Mouse (Mus musculus): ENCODE data around the gene Snai1. TPM values are rescaled to one million over a fixed set of nuclear protein-coding genes. Genes with fewer than 3 reads are reported as not detected.

Gene Snai1
- polyA plus RNA-seq, 1 experiment = 1.9 TPM

DNA sequence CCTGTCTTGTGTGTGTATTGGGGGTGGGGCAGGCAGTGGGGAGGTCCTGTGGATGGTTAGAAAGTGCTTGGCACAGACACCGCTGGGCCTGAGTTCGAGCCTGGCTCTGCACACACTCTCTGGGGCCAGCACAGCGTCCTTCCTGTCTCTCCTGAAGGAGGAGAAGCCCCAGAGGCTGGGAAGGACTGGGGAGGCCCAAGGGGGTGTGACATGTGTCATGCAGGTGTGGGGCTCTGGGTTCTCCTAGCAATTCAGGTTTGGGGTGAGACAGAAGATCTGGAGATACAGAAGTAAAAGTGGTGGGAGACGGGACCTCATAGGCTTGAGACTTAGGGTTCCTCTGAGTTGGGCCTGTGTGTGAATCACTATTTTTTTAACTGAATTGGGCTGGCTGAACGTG, 25.0 kb downstream of the Snai1 start:
- H3K4me1 ChIP-seq (ENCODE audit: control insufficient read depth, insufficient read depth, low read length) = no peaks in the 10 kb centered on the region
- no peak for TF ChIP-seq CTCF (IDR thresholded peaks at IDR 0.05; ENCODE audit: control insufficient read depth, insufficient read depth, low read length)
- TF ChIP-seq POLR2A (IDR thresholded peaks at IDR 0.05; ENCODE audit: borderline replicate concordance, control insufficient read depth, low read depth, low read length) = no peak
- no peak overlapping the region for H3K27ac ChIP-seq (ENCODE audit: control insufficient read depth, insufficient read depth, low read depth, low read length, poor library complexity)
- H3K4me3 ChIP-seq (replicated peaks; ENCODE audit: control insufficient read depth, low read depth, low read length) = no peak overlapping the region
- 80% methylated on average over 5 of the region's 5 CpGs for WGBS

DNA sequence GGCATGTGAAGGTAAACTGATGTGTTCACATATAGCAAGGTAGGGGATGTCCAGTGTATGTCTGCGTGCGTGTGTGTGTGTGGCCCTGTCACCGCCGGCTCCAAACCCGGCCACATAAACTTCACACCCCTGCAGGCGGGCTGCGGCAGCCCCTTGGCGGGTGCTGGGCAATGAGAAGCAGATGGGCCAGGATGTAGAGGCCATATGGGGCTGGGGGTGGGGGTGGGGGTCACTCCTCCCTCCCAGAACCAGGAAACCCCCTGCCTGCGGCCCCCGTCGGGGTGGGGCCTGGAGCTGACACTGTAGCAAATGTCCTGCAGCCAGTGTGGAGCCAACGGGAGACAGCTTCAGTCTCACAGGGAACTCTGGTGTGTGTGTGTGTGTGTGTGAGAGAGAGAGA, 25.7 kb downstream of the Snai1 start:
- WGBS = 79% methylated on average over 12 of the region's 12 CpGs
- Histone ChIP-seq H3K4me1 (ENCODE audit: control insufficient read depth, insufficient read depth, low read length) (no peaks in the 10 kb centered on the region), H3K4me3 (replicated peaks; ENCODE audit: control insufficient read depth, low read depth, low read length) (no peak overlapping the region), H3K27ac (ENCODE audit: control insufficient read depth, insufficient read depth, low read depth, low read length, poor library complexity) (no peak overlapping the region)
- TF ChIP-seq CTCF (IDR thresholded peaks at IDR 0.05; ENCODE audit: control insufficient read depth, insufficient read depth, low read length) (no peak), POLR2A (IDR thresholded peaks at IDR 0.05; ENCODE audit: borderline replicate concordance, control insufficient read depth, low read depth, low read length) (no peak)

DNA sequence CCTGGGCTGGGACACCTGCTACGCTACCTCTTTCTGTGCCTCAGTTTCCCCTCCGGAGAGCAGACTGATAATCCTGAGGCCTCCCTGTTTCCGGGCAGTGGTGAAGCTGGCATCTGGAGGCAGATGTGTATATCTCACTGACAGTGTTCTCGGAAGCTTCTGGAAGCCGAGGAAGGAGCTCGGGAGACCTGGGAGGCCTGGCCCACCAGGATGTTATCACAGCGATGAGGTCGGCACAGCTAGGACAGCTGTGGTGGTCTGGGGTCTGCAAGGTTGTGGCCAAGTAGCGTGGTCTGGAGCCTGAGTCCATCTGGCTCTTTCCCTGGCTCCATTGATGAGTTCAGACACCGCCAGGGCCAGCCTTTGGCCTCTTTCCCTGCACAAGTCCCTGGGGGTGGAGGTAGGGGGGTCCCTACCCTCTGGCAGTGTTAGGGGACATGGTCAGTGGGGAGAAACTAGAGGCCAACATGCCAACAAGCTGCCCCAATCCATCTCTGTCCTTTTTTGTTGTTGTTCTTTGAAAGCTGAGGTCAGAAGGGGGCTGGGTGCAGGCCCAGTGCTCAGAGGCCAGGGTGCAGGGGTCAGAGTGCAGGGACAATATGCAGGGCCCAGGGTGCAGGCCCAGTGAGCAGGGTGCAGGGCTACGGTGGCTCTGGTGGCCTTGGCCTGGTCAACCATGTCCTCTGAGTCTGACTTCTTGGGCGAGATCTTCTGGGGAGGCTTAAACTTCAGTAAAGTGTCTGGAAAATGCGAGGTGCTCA, 26.7 kb downstream of the Snai1 start:
- 85% methylated on average over 13 of the region's 13 CpGs for WGBS
- Histone ChIP-seq H3K4me3 (replicated peaks; ENCODE audit: control insufficient read depth, low read depth, low read length) (no peak overlapping the region), H3K27ac (ENCODE audit: control insufficient read depth, insufficient read depth, low read depth, low read length, poor library complexity) (no peak overlapping the region), H3K4me1 (ENCODE audit: control insufficient read depth, insufficient read depth, low read length) (no peaks in the 10 kb centered on the region)
- no peak for TF ChIP-seq CTCF (IDR thresholded peaks at IDR 0.05; ENCODE audit: control insufficient read depth, insufficient read depth, low read length)
- TF ChIP-seq POLR2A (IDR thresholded peaks at IDR 0.05; ENCODE audit: borderline replicate concordance, control insufficient read depth, low read depth, low read length) = no peak

DNA sequence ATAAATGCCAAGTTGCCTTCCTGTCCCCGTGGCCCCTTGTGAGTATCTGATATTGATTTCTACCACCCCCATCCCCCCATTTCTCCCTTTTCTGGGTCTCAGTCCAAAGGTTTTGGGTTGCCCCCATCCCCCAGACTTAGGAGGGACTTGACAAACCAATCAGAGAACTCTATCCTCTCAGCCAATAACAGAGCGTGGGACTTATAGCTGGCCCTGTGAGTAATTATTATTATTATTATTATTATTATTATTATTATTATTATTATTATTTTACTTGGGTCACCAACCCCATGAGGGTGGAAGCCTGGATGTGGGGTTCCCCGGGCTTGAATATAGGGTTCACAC, 27.3 kb downstream of the Snai1 start:
- 66% methylated on average over 3 of the region's 3 CpGs for WGBS
- H3K4me1 ChIP-seq (ENCODE audit: control insufficient read depth, insufficient read depth, low read length) = no peaks in the 10 kb centered on the region
- no peak overlapping the region for H3K27ac ChIP-seq (ENCODE audit: control insufficient read depth, insufficient read depth, low read depth, low read length, poor library complexity)
- TF ChIP-seq POLR2A (IDR thresholded peaks at IDR 0.05; ENCODE audit: borderline replicate concordance, control insufficient read depth, low read depth, low read length) = no peak
- TF ChIP-seq CTCF (IDR thresholded peaks at IDR 0.05; ENCODE audit: control insufficient read depth, insufficient read depth, low read length) = no peak
- no peak overlapping the region for H3K4me3 ChIP-seq (replicated peaks; ENCODE audit: control insufficient read depth, low read depth, low read length)

DNA sequence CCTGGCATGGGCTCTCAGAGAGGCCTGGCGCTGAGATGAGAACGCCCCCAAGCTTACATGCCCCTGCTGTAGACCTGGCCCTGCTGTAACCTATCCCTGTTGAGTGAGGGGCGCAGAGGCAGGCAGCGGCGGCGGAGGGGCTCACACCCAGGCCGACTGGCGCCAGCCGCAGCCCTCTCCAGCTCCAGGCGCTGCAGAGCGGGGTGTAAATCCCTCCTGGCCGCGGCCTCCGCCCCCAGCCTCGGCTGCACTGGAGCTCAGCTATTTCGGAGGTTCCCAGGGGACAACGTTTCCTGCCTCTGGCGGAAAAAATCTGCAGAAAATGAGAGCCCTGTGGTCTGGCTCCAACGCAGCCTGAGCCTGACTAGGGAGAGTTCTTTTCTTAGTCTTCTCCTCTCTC, 27.7 kb downstream of the Snai1 start:
- TF ChIP-seq CTCF (IDR thresholded peaks at IDR 0.05; ENCODE audit: control insufficient read depth, insufficient read depth, low read length) = no peak
- TF ChIP-seq POLR2A (IDR thresholded peaks at IDR 0.05; ENCODE audit: borderline replicate concordance, control insufficient read depth, low read depth, low read length) = no peak
- WGBS = 61% methylated on average over 19 of the region's 19 CpGs
- H3K4me1 ChIP-seq (ENCODE audit: control insufficient read depth, insufficient read depth, low read length) = no peaks in the 10 kb centered on the region
- H3K27ac ChIP-seq (ENCODE audit: control insufficient read depth, insufficient read depth, low read depth, low read length, poor library complexity) = no peak overlapping the region
- no peak overlapping the region for H3K4me3 ChIP-seq (replicated peaks; ENCODE audit: control insufficient read depth, low read depth, low read length)

DNA sequence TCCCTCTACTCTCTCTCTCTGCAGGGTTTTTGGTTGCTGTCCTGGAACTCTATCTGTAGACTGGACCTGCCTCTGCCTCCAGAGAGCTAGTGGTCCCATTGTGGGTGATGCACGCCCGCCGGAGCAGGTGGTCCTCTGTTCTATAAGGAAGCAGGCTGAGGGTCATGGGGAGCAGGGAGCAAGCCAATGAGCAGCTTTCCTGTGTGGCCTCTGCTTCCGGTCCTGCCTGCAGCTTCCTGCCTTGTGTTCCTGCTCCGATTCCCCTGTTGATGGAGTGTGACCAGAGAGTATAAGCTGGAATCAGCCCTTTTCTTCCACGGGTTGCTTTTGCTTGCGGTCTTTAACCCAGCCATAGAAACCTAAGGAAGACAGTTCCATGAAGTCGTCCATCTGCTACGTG, 30.1 kb downstream of the Snai1 start:
- WGBS = 63% methylated on average over 9 of the region's 9 CpGs
- TF ChIP-seq POLR2A (IDR thresholded peaks at IDR 0.05; ENCODE audit: borderline replicate concordance, control insufficient read depth, low read depth, low read length) = no peak
- no peak for TF ChIP-seq CTCF (IDR thresholded peaks at IDR 0.05; ENCODE audit: control insufficient read depth, insufficient read depth, low read length)
- H3K4me3 ChIP-seq (replicated peaks; ENCODE audit: control insufficient read depth, low read depth, low read length) = no peak overlapping the region
- H3K4me1 ChIP-seq (ENCODE audit: control insufficient read depth, insufficient read depth, low read length) = no peaks in the 10 kb centered on the region
- H3K27ac ChIP-seq (ENCODE audit: control insufficient read depth, insufficient read depth, low read depth, low read length, poor library complexity) = no peak overlapping the region

DNA sequence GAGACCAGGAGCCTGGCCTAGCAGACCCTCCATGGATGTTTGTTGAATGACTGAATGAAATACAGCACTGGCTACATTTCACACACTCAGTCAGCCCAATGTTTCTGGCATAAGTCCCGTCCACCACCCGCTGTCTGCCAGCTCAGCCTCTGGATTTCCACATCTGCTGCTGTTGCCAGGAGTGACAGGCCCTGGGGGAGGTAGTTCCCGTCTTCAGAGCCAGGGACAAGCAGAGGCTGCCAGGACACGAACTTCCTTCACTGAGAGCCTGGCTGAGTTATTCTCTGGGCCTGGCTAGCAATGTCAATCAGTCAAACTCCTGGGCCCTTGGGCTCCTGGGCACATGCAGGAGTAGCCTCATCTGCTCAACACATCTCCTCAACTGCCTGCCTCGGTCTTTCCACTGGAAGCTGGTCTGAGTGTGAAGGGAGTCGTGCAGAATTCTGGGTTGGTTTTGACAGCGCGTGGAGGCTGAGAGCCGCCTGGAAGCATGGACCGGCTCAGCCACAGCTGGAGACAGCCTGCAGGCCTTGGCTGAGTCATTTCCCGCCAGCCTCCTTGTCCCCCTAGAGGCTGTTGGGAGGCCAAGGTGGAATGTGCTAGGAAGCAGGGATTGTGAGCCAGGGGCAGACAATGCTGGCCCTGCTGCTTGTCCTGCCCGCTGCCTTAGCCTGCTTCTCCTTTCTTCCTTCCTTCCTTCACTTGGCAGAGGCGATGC, 32.1 kb downstream of the Snai1 start:
- TF ChIP-seq POLR2A (IDR thresholded peaks at IDR 0.05; ENCODE audit: borderline replicate concordance, control insufficient read depth, low read depth, low read length) (no peak), CTCF (IDR thresholded peaks at IDR 0.05; ENCODE audit: control insufficient read depth, insufficient read depth, low read length) (no peak)
- 50% methylated on average over 13 of the region's 13 CpGs for WGBS
- no peaks in the 10 kb centered on the region for H3K4me1 ChIP-seq (ENCODE audit: control insufficient read depth, insufficient read depth, low read length)
- no peak overlapping the region for H3K4me3 ChIP-seq (replicated peaks; ENCODE audit: control insufficient read depth, low read depth, low read length)
- H3K27ac ChIP-seq (ENCODE audit: control insufficient read depth, insufficient read depth, low read depth, low read length, poor library complexity) = peak overlapping the region; percentile 16; the same call in 1 of the 2 replicates

DNA sequence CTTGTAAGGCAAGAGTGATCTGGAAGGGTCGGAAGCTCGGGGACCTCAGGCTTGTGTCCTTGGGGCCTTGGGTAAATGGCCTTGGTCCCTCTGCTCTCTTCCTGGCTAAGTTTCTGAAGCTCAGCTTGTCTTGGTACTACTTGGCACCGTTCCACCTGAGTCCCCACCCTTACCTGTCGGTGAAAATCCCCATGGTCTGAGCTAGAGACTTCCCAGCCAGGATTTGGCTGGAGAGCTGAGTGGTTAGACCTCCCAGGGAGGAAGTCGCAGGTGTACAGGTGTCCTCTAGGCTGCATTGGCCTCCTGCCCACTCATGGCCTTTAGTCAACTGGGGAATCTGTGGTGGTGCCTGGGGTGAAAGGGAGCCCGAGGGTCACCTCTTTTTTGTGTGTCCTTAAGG, 32.8 kb downstream of the Snai1 start:
- H3K4me1 ChIP-seq (ENCODE audit: control insufficient read depth, insufficient read depth, low read length) = no peaks in the 10 kb centered on the region
- WGBS = 80% methylated on average over 6 of the region's 6 CpGs
- H3K4me3 ChIP-seq (replicated peaks; ENCODE audit: control insufficient read depth, low read depth, low read length) = no peak overlapping the region
- no peak for TF ChIP-seq CTCF (IDR thresholded peaks at IDR 0.05; ENCODE audit: control insufficient read depth, insufficient read depth, low read length)
- no peak for TF ChIP-seq POLR2A (IDR thresholded peaks at IDR 0.05; ENCODE audit: borderline replicate concordance, control insufficient read depth, low read depth, low read length)
- no peak overlapping the region; the same call in 1 of the 2 replicates for H3K27ac ChIP-seq (ENCODE audit: control insufficient read depth, insufficient read depth, low read depth, low read length, poor library complexity)

Measured in bone marrow, adult 2 months (tissue).